Mouse (Mus musculus): ENCODE data around the gene Ppp1r16b. TPM values are rescaled to one million over a fixed set of nuclear protein-coding genes. Genes with fewer than 3 reads are reported as not detected.

Gene Ppp1r16b
- polyA plus RNA-seq, 1 experiment from 2014 or later: 28.1 TPM

GRCm38 (mm10) chr2:158770126-158770757, 105.0 kb downstream of the Ppp1r16b start:
- ATAC-seq (ENCODE audit: low read depth): no peak
- H3K27me3 ChIP-seq (ENCODE audit: control insufficient read depth, insufficient read depth, low read length): no peaks in the 10 kb centered on the region
- H3K27ac ChIP-seq (ENCODE audit: low read depth, low read length): no peak overlapping the region
- H3K4me1 ChIP-seq (ENCODE audit: control insufficient read depth, insufficient read depth, low read length): peaks cover 4% of the 10 kb centered on the region; the same call in 1 of the 2 replicates
- H3K4me3 ChIP-seq (ENCODE audit: low read depth, low read length): no peak overlapping the region
- H3K9ac ChIP-seq (replicated peaks; ENCODE audit: low read depth, low read length): no peak overlapping the region
- H3K9me3 ChIP-seq (ENCODE audit: control insufficient read depth, low read length): no peaks in the 10 kb centered on the region
- no peaks in the 10 kb centered on the region for H3K36me3 ChIP-seq (ENCODE audit: control insufficient read depth, insufficient read depth, low read length)
- peak overlapping the region; percentile 16; the same call in 1 of the 2 replicates for H3K4me2 ChIP-seq (ENCODE audit: low read depth, low read length)
- WGBS: 43% methylated on average over 13 of the region's 13 CpGs

GRCm38 (mm10) chr2:158771066-158771763, 106.0 kb downstream of the Ppp1r16b start:
- Histone ChIP-seq H3K27ac (ENCODE audit: low read depth, low read length) (no peak overlapping the region), H3K4me2 (ENCODE audit: low read depth, low read length) (no peak overlapping the region), H3K9me3 (ENCODE audit: control insufficient read depth, low read length) (no peaks in the 10 kb centered on the region), H3K36me3 (ENCODE audit: control insufficient read depth, insufficient read depth, low read length) (no peaks in the 10 kb centered on the region), H3K4me3 (ENCODE audit: low read depth, low read length) (no peak overlapping the region), H3K9ac (replicated peaks; ENCODE audit: low read depth, low read length) (no peak overlapping the region), H3K27me3 (ENCODE audit: control insufficient read depth, insufficient read depth, low read length) (no peaks in the 10 kb centered on the region), H3K4me1 (ENCODE audit: control insufficient read depth, insufficient read depth, low read length) (peaks cover 4% of the 10 kb centered on the region; the same call in 1 of the 2 replicates)
- ATAC-seq (ENCODE audit: low read depth): no peak
- WGBS: 39% methylated on average over 11 of the region's 11 CpGs

DNA sequence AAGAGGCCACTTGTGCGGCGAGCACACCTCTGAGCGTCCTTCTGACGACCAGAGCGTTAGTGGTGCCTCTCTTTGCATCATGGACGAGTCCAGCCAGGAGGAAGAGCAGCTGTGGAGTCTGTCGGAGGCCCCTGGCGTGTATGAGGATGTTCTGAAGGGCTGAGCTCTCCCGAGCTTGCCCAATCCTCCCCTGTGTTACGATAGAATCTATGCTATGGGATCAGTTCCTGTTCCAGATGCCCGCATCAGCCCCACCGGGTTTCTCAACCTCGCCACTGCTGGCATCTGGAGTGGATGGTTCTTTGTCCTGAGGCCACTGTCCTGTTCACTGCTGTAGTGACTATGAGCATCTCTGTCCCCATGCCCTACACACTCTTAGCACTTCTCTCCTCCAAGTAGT, 107.6 kb downstream of the Ppp1r16b start:
- no peaks in the 10 kb centered on the region for H3K9me3 ChIP-seq (ENCODE audit: control insufficient read depth, low read length)
- H3K27ac ChIP-seq (ENCODE audit: low read depth, low read length): no peak overlapping the region
- peaks cover 9% of the 10 kb centered on the region; the same call in 1 of the 2 replicates for H3K4me1 ChIP-seq (ENCODE audit: control insufficient read depth, insufficient read depth, low read length)
- WGBS: 83% methylated on average over 13 of the region's 13 CpGs
- H3K9ac ChIP-seq (replicated peaks; ENCODE audit: low read depth, low read length): no peak overlapping the region
- no peak for ATAC-seq (ENCODE audit: low read depth)
- H3K36me3 ChIP-seq (ENCODE audit: control insufficient read depth, insufficient read depth, low read length): no peaks in the 10 kb centered on the region
- H3K27me3 ChIP-seq (ENCODE audit: control insufficient read depth, insufficient read depth, low read length): no peaks in the 10 kb centered on the region
- H3K4me2 ChIP-seq (ENCODE audit: low read depth, low read length): no peak overlapping the region
- no peak overlapping the region for H3K4me3 ChIP-seq (ENCODE audit: low read depth, low read length)

- Histone ChIP-seq H3K9ac (replicated peaks; ENCODE audit: low read depth, low read length) (no peak overlapping the region), H3K9me3 (ENCODE audit: control insufficient read depth, low read length) (no peaks in the 10 kb centered on the region), H3K4me1 (ENCODE audit: control insufficient read depth, insufficient read depth, low read length) (peaks cover 4% of the 10 kb centered on the region; the same call in 1 of the 2 replicates), H3K4me3 (ENCODE audit: low read depth, low read length) (no peak overlapping the region), H3K27me3 (ENCODE audit: control insufficient read depth, insufficient read depth, low read length) (no peaks in the 10 kb centered on the region), H3K4me2 (ENCODE audit: low read depth, low read length) (no peak overlapping the region), H3K36me3 (ENCODE audit: control insufficient read depth, insufficient read depth, low read length) (no peaks in the 10 kb centered on the region), H3K27ac (ENCODE audit: low read depth, low read length) (no peak overlapping the region)
- whole genome bisulfite sequencing: 91% methylated on average over 8 of the region's 8 CpGs
- ATAC-seq (ENCODE audit: low read depth): no peak
Measured at GRCm38 (mm10) chr2:158774886-158775285, 109.7 kb downstream of the Ppp1r16b start.

- no peaks in the 10 kb centered on the region for H3K9me3 ChIP-seq (ENCODE audit: control insufficient read depth, low read length)
- no peak overlapping the region for H3K4me3 ChIP-seq (ENCODE audit: low read depth, low read length)
- H3K4me2 ChIP-seq (ENCODE audit: low read depth, low read length): no peak overlapping the region
- H3K27me3 ChIP-seq (ENCODE audit: control insufficient read depth, insufficient read depth, low read length): no peaks in the 10 kb centered on the region
- 82% methylated on average over 4 of the region's 4 CpGs for WGBS
- no peak overlapping the region for H3K27ac ChIP-seq (ENCODE audit: low read depth, low read length)
- no peak for ATAC-seq (ENCODE audit: low read depth)
- peaks cover 4% of the 10 kb centered on the region; the same call in 1 of the 2 replicates for H3K4me1 ChIP-seq (ENCODE audit: control insufficient read depth, insufficient read depth, low read length)
- no peak overlapping the region for H3K9ac ChIP-seq (replicated peaks; ENCODE audit: low read depth, low read length)
- no peaks in the 10 kb centered on the region for H3K36me3 ChIP-seq (ENCODE audit: control insufficient read depth, insufficient read depth, low read length)
Measured at GRCm38 (mm10) chr2:158776716-158777115, 111.5 kb downstream of the Ppp1r16b start.

DNA sequence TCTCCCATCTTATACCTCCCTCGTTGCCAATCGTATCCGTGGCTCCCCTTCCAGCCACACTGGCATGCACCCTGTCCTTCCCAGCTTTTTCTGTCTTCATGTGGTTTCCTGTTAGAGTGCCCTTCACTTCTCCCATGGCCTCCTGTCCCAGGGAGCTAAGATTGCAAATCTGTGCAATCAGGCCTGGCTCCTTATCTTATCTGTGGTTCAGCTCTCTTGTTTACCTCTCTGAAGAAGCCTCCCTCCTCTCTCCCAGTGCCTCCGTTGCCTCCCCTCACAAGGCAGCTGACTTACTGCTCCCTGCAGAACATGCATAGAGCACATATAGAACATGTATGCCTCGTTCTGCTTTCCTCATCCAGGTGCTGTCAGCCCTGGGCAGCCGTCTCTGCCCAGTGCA, 112.3 kb downstream of the Ppp1r16b start:
- Histone ChIP-seq H3K4me1 (ENCODE audit: control insufficient read depth, insufficient read depth, low read length) (peaks cover 4% of the 10 kb centered on the region; the same call in 1 of the 2 replicates), H3K27me3 (ENCODE audit: control insufficient read depth, insufficient read depth, low read length) (no peaks in the 10 kb centered on the region), H3K9ac (replicated peaks; ENCODE audit: low read depth, low read length) (no peak overlapping the region), H3K36me3 (ENCODE audit: control insufficient read depth, insufficient read depth, low read length) (no peaks in the 10 kb centered on the region), H3K9me3 (ENCODE audit: control insufficient read depth, low read length) (no peaks in the 10 kb centered on the region), H3K4me3 (ENCODE audit: low read depth, low read length) (no peak overlapping the region), H3K4me2 (ENCODE audit: low read depth, low read length) (no peak overlapping the region), H3K27ac (ENCODE audit: low read depth, low read length) (no peak overlapping the region)
- WGBS: 72% methylated on average over 6 of the region's 6 CpGs
- no peak for ATAC-seq (ENCODE audit: low read depth)

DNA sequence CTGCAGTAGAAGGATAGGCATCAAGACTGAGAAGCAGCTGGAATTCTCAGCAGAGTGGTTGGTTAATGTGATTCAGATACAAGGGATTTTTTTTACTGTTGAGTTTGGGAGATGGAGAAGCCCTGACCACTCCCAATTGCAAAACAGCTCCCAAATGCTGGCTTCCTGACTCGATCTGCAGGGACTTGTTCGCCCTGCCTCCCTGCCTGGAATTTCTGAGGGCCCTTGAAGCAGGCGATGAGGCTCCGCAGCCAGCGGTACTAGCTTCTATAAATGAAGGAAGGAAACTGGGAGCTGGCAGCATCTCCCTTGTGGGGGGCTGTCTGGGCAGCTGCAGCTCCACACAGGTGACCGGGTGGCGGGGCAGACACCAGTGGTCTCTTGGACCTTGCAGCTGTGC, 113.2 kb downstream of the Ppp1r16b start:
- H3K27me3 ChIP-seq (ENCODE audit: control insufficient read depth, insufficient read depth, low read length): no peaks in the 10 kb centered on the region
- no peak overlapping the region for H3K27ac ChIP-seq (ENCODE audit: low read depth, low read length)
- H3K4me1 ChIP-seq (ENCODE audit: control insufficient read depth, insufficient read depth, low read length): peaks cover 4% of the 10 kb centered on the region; the same call in 1 of the 2 replicates
- no peak overlapping the region for H3K9ac ChIP-seq (replicated peaks; ENCODE audit: low read depth, low read length)
- no peak overlapping the region for H3K4me3 ChIP-seq (ENCODE audit: low read depth, low read length)
- no peaks in the 10 kb centered on the region for H3K36me3 ChIP-seq (ENCODE audit: control insufficient read depth, insufficient read depth, low read length)
- ATAC-seq (ENCODE audit: low read depth): no peak
- no peaks in the 10 kb centered on the region for H3K9me3 ChIP-seq (ENCODE audit: control insufficient read depth, low read length)
- H3K4me2 ChIP-seq (ENCODE audit: low read depth, low read length): no peak overlapping the region
- 81% methylated on average over 7 of the region's 7 CpGs for WGBS

DNA sequence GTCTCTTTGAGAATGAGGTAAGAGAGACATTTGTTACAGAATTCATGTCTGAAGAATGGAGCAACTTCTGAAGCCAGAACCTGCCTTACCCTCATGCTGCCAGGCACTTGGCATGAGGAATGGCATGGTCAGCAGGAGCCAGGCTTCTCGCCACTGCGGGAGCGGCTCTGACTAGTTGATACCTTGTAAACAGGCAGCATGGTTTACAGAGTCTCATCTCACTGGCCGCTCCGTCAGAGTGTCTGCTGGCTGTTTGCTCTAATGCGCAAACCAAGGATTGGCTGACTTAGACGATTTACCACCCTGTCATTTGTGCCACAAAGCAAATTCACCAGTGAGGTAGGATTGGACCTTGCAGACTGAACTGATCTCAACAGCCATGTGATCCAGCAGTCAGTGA, 115.9 kb downstream of the Ppp1r16b start:
- WGBS: 89% methylated on average over 7 of the region's 7 CpGs
- no peak overlapping the region for H3K4me3 ChIP-seq (ENCODE audit: low read depth, low read length)
- no peak for ATAC-seq (ENCODE audit: low read depth)
- H3K27me3 ChIP-seq (ENCODE audit: control insufficient read depth, insufficient read depth, low read length): no peaks in the 10 kb centered on the region
- no peaks in the 10 kb centered on the region for H3K36me3 ChIP-seq (ENCODE audit: control insufficient read depth, insufficient read depth, low read length)
- H3K9ac ChIP-seq (replicated peaks; ENCODE audit: low read depth, low read length): no peak overlapping the region
- peaks cover 4% of the 10 kb centered on the region; the same call in 1 of the 2 replicates for H3K4me1 ChIP-seq (ENCODE audit: control insufficient read depth, insufficient read depth, low read length)
- no peak overlapping the region for H3K4me2 ChIP-seq (ENCODE audit: low read depth, low read length)
- no peaks in the 10 kb centered on the region for H3K9me3 ChIP-seq (ENCODE audit: control insufficient read depth, low read length)
- H3K27ac ChIP-seq (ENCODE audit: low read depth, low read length): no peak overlapping the region

Measured in neural tube, embryonic 14.5 days (tissue).